In genomic region chr13:58388379-58388778, GRCm38 (mm10) we compare ENCODE assay signal across 9 mouse cellular contexts. TPM values are rescaled to one million over a fixed set of nuclear protein-coding genes. Genes with fewer than 3 reads are reported as not detected.
DNase-seq lines count a peak whose midpoint lies in the region; ATAC-seq lines count a peak whose summit lies in the region.
"Had no signal": no experiment of that assay in that cellular context is flagged by ENCODE, and none has a peak within 500 bp of the region (broad histone marks: within the 10 kb centered on the region; RNA-seq: fewer than 3 reads in every experiment).

No protein-coding gene starts in this region.

- 57% methylated on average over 3 of the region's 3 CpGs for WGBS in forebrain, embryonic 16.5 days
- WGBS in forebrain, embryonic 10.5 days, result 57% methylated on average over 3 of the region's 3 CpGs
- 53% methylated on average over 3 of the region's 3 CpGs for WGBS in hindbrain, embryonic 11.5 days
- 58% methylated on average over 3 of the region's 3 CpGs for WGBS in hindbrain, embryonic 14.5 days
- WGBS in liver, embryonic 15.5 days (ENCODE audit: insufficient replicate concordance), result 39% methylated on average over 3 of the region's 3 CpGs
- 42% methylated on average over 3 of the region's 3 CpGs for WGBS in liver, embryonic 11.5 days

- ATAC-seq in forebrain, embryonic 16.5 days, result peak; percentile 21; the same call in 1 of the 2 replicates
- ATAC-seq in hindbrain, embryonic 11.5 days (ENCODE audit: low FRiP score), result peak; percentile 1; the same call in 1 of the 2 replicates
- ATAC-seq in hindbrain, embryonic 14.5 days (ENCODE audit: low FRiP score), result no peak
- ATAC-seq in liver, embryonic 15.5 days (ENCODE audit: insufficient read depth), result no peak
- no peak for ATAC-seq in liver, embryonic 11.5 days (replicated peaks; ENCODE audit: low FRiP score)

- no peak overlapping the region for H3K4me3 ChIP-seq in forebrain, embryonic 16.5 days (replicated peaks; ENCODE audit: low read length)
- no peak overlapping the region for H3K4me3 ChIP-seq in forebrain, embryonic 10.5 days
- no peak overlapping the region for H3K4me3 ChIP-seq in hindbrain, embryonic 11.5 days (ENCODE audit: low read depth, low read length)
- H3K4me3 ChIP-seq in hindbrain, embryonic 14.5 days (replicated peaks; ENCODE audit: low read length), result no peak overlapping the region
- no peak overlapping the region for H3K4me3 ChIP-seq in liver, embryonic 15.5 days (replicated peaks)
- no peak overlapping the region for H3K4me3 ChIP-seq in liver, embryonic 11.5 days (ENCODE audit: low read depth, low read length)
- H3K4me3 ChIP-seq: embryonic facial prominence, embryonic 13.5 days; hindbrain, embryonic 15.5 days had no signal

- H3K27me3 ChIP-seq in forebrain, embryonic 16.5 days (replicated peaks; ENCODE audit: control insufficient read depth, insufficient read depth, low read length), result no peaks in the 10 kb centered on the region
- H3K27me3 ChIP-seq in forebrain, embryonic 10.5 days (ENCODE audit: poor library complexity, severe bottlenecking), result no peaks in the 10 kb centered on the region
- H3K27me3 ChIP-seq in hindbrain, embryonic 11.5 days (ENCODE audit: control insufficient read depth, insufficient read depth, low read length), result no peaks in the 10 kb centered on the region
- H3K27me3 ChIP-seq in hindbrain, embryonic 14.5 days (ENCODE audit: control insufficient read depth, insufficient read depth, low read length), result no peaks in the 10 kb centered on the region
- no peaks in the 10 kb centered on the region for H3K27me3 ChIP-seq in liver, embryonic 15.5 days
- no peaks in the 10 kb centered on the region for H3K27me3 ChIP-seq in liver, embryonic 11.5 days (replicated peaks; ENCODE audit: control insufficient read depth, insufficient read depth, low read length)
- H3K27me3 ChIP-seq: CH12.LX; embryonic facial prominence, embryonic 13.5 days; hindbrain, embryonic 15.5 days had no signal

- peaks cover 9% of the 10 kb centered on the region; the same call in 1 of the 2 replicates for H3K4me1 ChIP-seq in forebrain, embryonic 16.5 days (replicated peaks; ENCODE audit: control insufficient read depth, insufficient read depth, low read length)
- H3K4me1 ChIP-seq in forebrain, embryonic 10.5 days, result peaks cover 18% of the 10 kb centered on the region
- H3K4me1 ChIP-seq in hindbrain, embryonic 11.5 days (replicated peaks; ENCODE audit: control insufficient read depth, insufficient read depth, low read length), result no peaks in the 10 kb centered on the region
- peaks cover 3% of the 10 kb centered on the region; the same call in 1 of the 2 replicates for H3K4me1 ChIP-seq in hindbrain, embryonic 14.5 days (replicated peaks; ENCODE audit: control insufficient read depth, insufficient read depth, low read length)
- H3K4me1 ChIP-seq in liver, embryonic 15.5 days (replicated peaks), result peaks cover 25% of the 10 kb centered on the region
- H3K4me1 ChIP-seq in liver, embryonic 11.5 days (replicated peaks; ENCODE audit: control insufficient read depth, insufficient read depth, low read length), result peaks cover 7% of the 10 kb centered on the region

- no peak overlapping the region for H3K27ac ChIP-seq in forebrain, embryonic 16.5 days (ENCODE audit: low read length)
- no peak overlapping the region for H3K27ac ChIP-seq in forebrain, embryonic 10.5 days
- no peak overlapping the region for H3K27ac ChIP-seq in hindbrain, embryonic 11.5 days (ENCODE audit: low read depth, low read length)
- H3K27ac ChIP-seq in hindbrain, embryonic 14.5 days, result no peak overlapping the region
- H3K27ac ChIP-seq in liver, embryonic 15.5 days (replicated peaks), result no peak overlapping the region
- no peak overlapping the region for H3K27ac ChIP-seq in liver, embryonic 11.5 days (ENCODE audit: low read depth, low read length)
- H3K27ac ChIP-seq: embryonic facial prominence, embryonic 13.5 days; hindbrain, embryonic 15.5 days had no signal

- no peak overlapping the region for H3K9ac ChIP-seq in forebrain, embryonic 16.5 days (replicated peaks; ENCODE audit: low read depth, low read length)
- H3K9ac ChIP-seq in hindbrain, embryonic 11.5 days (ENCODE audit: low read depth, low read length), result no peak overlapping the region
- no peak overlapping the region for H3K9ac ChIP-seq in hindbrain, embryonic 14.5 days
- H3K9ac ChIP-seq in liver, embryonic 15.5 days, result peak overlapping the region; percentile 9; the same call in 1 of the 2 replicates
- H3K9ac ChIP-seq in liver, embryonic 11.5 days (ENCODE audit: low read depth, low read length), result no peak overlapping the region
- H3K9ac ChIP-seq: embryonic facial prominence, embryonic 13.5 days; hindbrain, embryonic 15.5 days had no signal

- no peak for DNase-seq in forebrain, embryonic 10.5 days (ENCODE audit: extremely low spot score, low spot score)
- no peak for DNase-seq in hindbrain, embryonic 11.5 days (ENCODE audit: low spot score)
- no peak for DNase-seq in hindbrain, embryonic 14.5 days (ENCODE audit: low spot score)
- DNase-seq in liver, embryonic 11.5 days (ENCODE audit: low spot score), result no peak

- no peaks in the 10 kb centered on the region for H3K9me3 ChIP-seq in forebrain, embryonic 16.5 days (ENCODE audit: control insufficient read depth, low read length)
- no peaks in the 10 kb centered on the region for H3K9me3 ChIP-seq in forebrain, embryonic 10.5 days
- H3K9me3 ChIP-seq in hindbrain, embryonic 11.5 days (ENCODE audit: control insufficient read depth, low read length), result no peaks in the 10 kb centered on the region
- H3K9me3 ChIP-seq in hindbrain, embryonic 14.5 days (ENCODE audit: control insufficient read depth, low read length), result no peaks in the 10 kb centered on the region
- no peaks in the 10 kb centered on the region for H3K9me3 ChIP-seq in liver, embryonic 15.5 days (replicated peaks)
- no peaks in the 10 kb centered on the region for H3K9me3 ChIP-seq in liver, embryonic 11.5 days (ENCODE audit: control insufficient read depth, low read length)
- H3K9me3 ChIP-seq: embryonic facial prominence, embryonic 13.5 days; hindbrain, embryonic 15.5 days had no signal

- H3K36me3 ChIP-seq in forebrain, embryonic 16.5 days (ENCODE audit: control insufficient read depth, insufficient read depth), result peaks cover 11% of the 10 kb centered on the region
- H3K36me3 ChIP-seq in forebrain, embryonic 10.5 days (replicated peaks), result peaks cover 38% of the 10 kb centered on the region
- 0 out of 2 replicates have a peak, but pooled peaks cover 4% of the 10 kb centered on the region for H3K36me3 ChIP-seq in hindbrain, embryonic 11.5 days (ENCODE audit: control insufficient read depth, insufficient read depth, low read length)
- peaks cover 40% of the 10 kb centered on the region for H3K36me3 ChIP-seq in hindbrain, embryonic 14.5 days (replicated peaks; ENCODE audit: control insufficient read depth, insufficient read depth)
- peaks cover 32% of the 10 kb centered on the region for H3K36me3 ChIP-seq in liver, embryonic 15.5 days (replicated peaks)
- peaks cover 7% of the 10 kb centered on the region; the same call in 1 of the 2 replicates for H3K36me3 ChIP-seq in liver, embryonic 11.5 days (ENCODE audit: control insufficient read depth, insufficient read depth, low read length)

- H3K4me2 ChIP-seq in forebrain, embryonic 16.5 days (ENCODE audit: low read length), result no peak overlapping the region
- no peak overlapping the region for H3K4me2 ChIP-seq in hindbrain, embryonic 11.5 days (replicated peaks; ENCODE audit: low read depth, low read length)
- no peak overlapping the region for H3K4me2 ChIP-seq in hindbrain, embryonic 14.5 days (replicated peaks)
- no peak overlapping the region for H3K4me2 ChIP-seq in liver, embryonic 15.5 days
- H3K4me2 ChIP-seq in liver, embryonic 11.5 days, result no peak overlapping the region
- H3K4me2 ChIP-seq: embryonic facial prominence, embryonic 13.5 days; hindbrain, embryonic 15.5 days had no signal

RNA-seq across cellular contexts. Expression of gene 2210016F16Rik, which starts 3.4 kb away (rescaled TPM):
- 19.4 and 20.3 TPM in 2 replicates for polyA plus RNA-seq in forebrain, embryonic 16.5 days (2015; fragmentation: Nextera tagmentation; extraction: Ambion mirVana)
- polyA plus RNA-seq in forebrain, embryonic 10.5 days (2016; fragmentation: Nextera tagmentation; extraction: Ambion mirVana), result 29.1 and 29.4 TPM in 2 replicates
- 30.5 and 31.6 TPM in 2 replicates for polyA plus RNA-seq in hindbrain, embryonic 11.5 days (2014; fragmentation: Nextera tagmentation; extraction: Ambion mirVana)
- 25.6 and 26.3 TPM in 2 replicates for polyA plus RNA-seq in hindbrain, embryonic 14.5 days (2014; fragmentation: Nextera tagmentation; extraction: Ambion mirVana)
- polyA plus RNA-seq in liver, embryonic 15.5 days (2015; fragmentation: Nextera tagmentation; extraction: Ambion mirVana), result 17.5 and 18.5 TPM in 2 replicates
- 39.3 and 39.6 TPM in 2 replicates for polyA plus RNA-seq in liver, embryonic 11.5 days (2014; fragmentation: Nextera tagmentation; extraction: Ambion mirVana)

RNA-seq across cellular contexts. Expression of gene Rmi1, which starts 13.7 kb away (rescaled TPM):
- polyA plus RNA-seq in forebrain, embryonic 16.5 days (2015; fragmentation: Nextera tagmentation; extraction: Ambion mirVana), result 23.8 and 24.2 TPM in 2 replicates
- 30.8 and 32.7 TPM in 2 replicates for polyA plus RNA-seq in forebrain, embryonic 10.5 days (2016; fragmentation: Nextera tagmentation; extraction: Ambion mirVana)
- polyA plus RNA-seq in hindbrain, embryonic 11.5 days (2014; fragmentation: Nextera tagmentation; extraction: Ambion mirVana), result 31.5 and 34.4 TPM in 2 replicates
- 24.3 and 24.9 TPM in 2 replicates for polyA plus RNA-seq in hindbrain, embryonic 14.5 days (2014; fragmentation: Nextera tagmentation; extraction: Ambion mirVana)
- 12.4 and 14.0 TPM in 2 replicates for polyA plus RNA-seq in liver, embryonic 15.5 days (2015; fragmentation: Nextera tagmentation; extraction: Ambion mirVana)
- 32.6 and 32.9 TPM in 2 replicates for polyA plus RNA-seq in liver, embryonic 11.5 days (2014; fragmentation: Nextera tagmentation; extraction: Ambion mirVana)

RNA-seq across cellular contexts. Expression of gene Hnrnpk, which starts 14.8 kb away (rescaled TPM):
- polyA plus RNA-seq in forebrain, embryonic 16.5 days (2015; fragmentation: Nextera tagmentation; extraction: Ambion mirVana), result 1,925 and 2,161 TPM in 2 replicates
- 2,219 and 2,417 TPM in 2 replicates for polyA plus RNA-seq in forebrain, embryonic 10.5 days (2016; fragmentation: Nextera tagmentation; extraction: Ambion mirVana)
- polyA plus RNA-seq in hindbrain, embryonic 11.5 days (2014; fragmentation: Nextera tagmentation; extraction: Ambion mirVana), result 2,191 and 2,423 TPM in 2 replicates
- 1,306 and 1,409 TPM in 2 replicates for polyA plus RNA-seq in hindbrain, embryonic 14.5 days (2014; fragmentation: Nextera tagmentation; extraction: Ambion mirVana)
- 498 and 561 TPM in 2 replicates for polyA plus RNA-seq in liver, embryonic 15.5 days (2015; fragmentation: Nextera tagmentation; extraction: Ambion mirVana)
- 1,515 and 1,628 TPM in 2 replicates for polyA plus RNA-seq in liver, embryonic 11.5 days (2014; fragmentation: Nextera tagmentation; extraction: Ambion mirVana)

RNA-seq across cellular contexts. Expression of gene Kif27, which starts 29.5 kb away (rescaled TPM):
- 0.93 and 1.4 TPM in 2 replicates for polyA plus RNA-seq in forebrain, embryonic 16.5 days (2015; fragmentation: Nextera tagmentation; extraction: Ambion mirVana)
- 0.93 and 0.97 TPM in 2 replicates for polyA plus RNA-seq in forebrain, embryonic 10.5 days (2016; fragmentation: Nextera tagmentation; extraction: Ambion mirVana)
- 1.4 and 2.5 TPM in 2 replicates for polyA plus RNA-seq in hindbrain, embryonic 11.5 days (2014; fragmentation: Nextera tagmentation; extraction: Ambion mirVana)
- polyA plus RNA-seq in hindbrain, embryonic 14.5 days (2014; fragmentation: Nextera tagmentation; extraction: Ambion mirVana), result 2.7 and 3.1 TPM in 2 replicates
- polyA plus RNA-seq in liver, embryonic 15.5 days (2015; fragmentation: Nextera tagmentation; extraction: Ambion mirVana), result 0.12 and 0.14 TPM in 2 replicates
- polyA plus RNA-seq in liver, embryonic 11.5 days (2014; fragmentation: Nextera tagmentation; extraction: Ambion mirVana), result 0.11 and 0.40 TPM in 2 replicates

Comparison
In these comparisons a context has a peak if more than half of its experiments do, and no peak if none do; other contexts are left out.
1. ATAC-seq: peak in forebrain, embryonic 16.5 days (single experiment) and hindbrain, embryonic 11.5 days (single experiment); none in hindbrain, embryonic 14.5 days (single experiment), liver, embryonic 15.5 days (single experiment) and liver, embryonic 11.5 days (single experiment).